Mouse (Mus musculus) heart, postnatal 0 days (tissue): Measurements from ENCODE around the gene Tm9sf2.

ENCODE experiments used
- CTCF ChIP-seq: IDR thresholded peaks from 2 replicates; pipeline ENCODE4 v1.5.1; 2016; ENCODE audit warnings: antibody characterized with exemption, control low read depth, low read depth
- EP300 ChIP-seq: IDR thresholded peaks from 2 replicates; pipeline ENCODE4 v1.6.1; 2016; ENCODE audit warnings: antibody characterized with exemption, low read depth

DNA sequence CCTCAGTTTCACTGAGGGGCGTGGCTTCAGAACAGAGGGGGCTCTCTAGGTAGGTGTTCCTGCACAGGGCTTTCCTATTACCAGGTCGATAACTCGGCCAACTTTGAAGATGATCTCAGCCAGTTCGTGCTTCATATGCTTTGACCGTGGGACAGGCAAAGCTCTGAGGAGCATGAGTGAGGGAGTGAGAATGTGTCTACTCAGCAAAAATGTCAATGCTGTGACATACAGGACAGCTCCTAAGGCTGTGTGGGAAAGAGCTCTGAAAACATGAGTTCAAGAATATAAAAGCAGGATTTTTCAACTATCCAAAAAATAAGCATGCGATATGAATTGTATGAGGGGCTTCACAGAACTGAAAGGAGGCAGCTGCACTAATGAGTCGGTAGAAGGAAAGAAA lies 23.3 kb upstream of the Tm9sf2 start:
- TF ChIP-seq CTCF (no peak), EP300 (no peak)
